Mouse (Mus musculus) mouse embryonic stem cell (cell line): ENCODE results near the gene Ear2.
"Not testable (repeated sequence)": the region's sequence is repeated elsewhere in the genome, so short reads cannot be mapped to it uniquely, and the experiment has no call there.

ENCODE experiments used
- in situ Hi-C, 2 experiments: fragments of 300-500 bp; cut with MboI; formaldehyde crosslinking; loops; 1 replicate in 1 of 2; 3 replicates in 1 of 2; pipeline ENCODE4 v1.14.3; 2019 to 2020; ENCODE audit warnings: low sequenced_read_pairs in 2 of 2, low pct_unique_long_range_greater_than_20kb in 1 of 2, mixed read lengths in 1 of 2; ENCODE audit not compliant: unreplicated experiment in 1 of 2

Gene Ear2

GRCm38 (mm10) chr14:44102354-44102753, at the start of gene Ear2:
Gene Ear2, plus strand, starts transcription at chr14:44102654.
- in situ Hi-C loops: not testable (repeated sequence)

GRCm38 (mm10) chr14:44067879-44068278, 34.6 kb upstream of the Ear2 start:
- in situ Hi-C loops: not testable (repeated sequence)

- in situ Hi-C loops: not testable (repeated sequence)
Observed at GRCm38 (mm10) chr14:44070595-44070994, 31.9 kb upstream of the Ear2 start.

- in situ Hi-C loops: not testable (repeated sequence)
Observed at GRCm38 (mm10) chr14:44077785-44078341, 24.6 kb upstream of the Ear2 start.

GRCm38 (mm10) chr14:44086588-44086987, 15.9 kb upstream of the Ear2 start:
- in situ Hi-C loops: not testable (repeated sequence)

- in situ Hi-C loops: not testable (repeated sequence)
Observed at GRCm38 (mm10) chr14:44087535-44087934, 14.9 kb upstream of the Ear2 start.

GRCm38 (mm10) chr14:44091524-44091923, 10.9 kb upstream of the Ear2 start:
- in situ Hi-C loops: not testable (repeated sequence)

GRCm38 (mm10) chr14:44094445-44094844, 8.0 kb upstream of the Ear2 start:
- in situ Hi-C loops: not testable (repeated sequence)

- in situ Hi-C loops: not testable (repeated sequence)
Observed at GRCm38 (mm10) chr14:44100030-44100429, 2.4 kb upstream of the Ear2 start.

GRCm38 (mm10) chr14:44110981-44111380, 8.5 kb downstream of the Ear2 start:
- in situ Hi-C loops: no loop called here

- in situ Hi-C loops: not testable (repeated sequence)
Observed at GRCm38 (mm10) chr14:44123551-44123950, 21.1 kb downstream of the Ear2 start, which contains the start of gene Gm3327. Gene Gm3327, plus strand, starts transcription at chr14:44123851.
